Mouse (Mus musculus): ENCODE measurements around the gene Gcm1.

Gene Gcm1

GRCm38 (mm10) chr9:78051677-78052076 is at the start of gene Gcm1:
Gene Gcm1 (plus strand): TSS chr9:78051924.
- DNase-seq = no peak

GRCm38 (mm10) chr9:78003278-78003677 is 48.4 kb upstream of the Gcm1 start:
- no peak for DNase-seq

GRCm38 (mm10) chr9:78005481-78005880 is 46.2 kb upstream of the Gcm1 start:
- peak; percentile 26 to 60 for DNase-seq

- peak; percentile 91 to 94 for DNase-seq
These were observed 45.3 kb upstream of the Gcm1 start for GRCm38 (mm10) chr9:78006209-78007001.

GRCm38 (mm10) chr9:78009382-78009781 is 42.3 kb upstream of the Gcm1 start:
- DNase-seq = no peak

- no peak for DNase-seq
These were observed 41.5 kb upstream of the Gcm1 start for GRCm38 (mm10) chr9:78010187-78010586.

GRCm38 (mm10) chr9:78010707-78011106 is 41.0 kb upstream of the Gcm1 start:
- no peak for DNase-seq

GRCm38 (mm10) chr9:78012066-78012465 is 39.7 kb upstream of the Gcm1 start:
- no peak for DNase-seq

GRCm38 (mm10) chr9:78012681-78013080 is 39.0 kb upstream of the Gcm1 start:
- no peak for DNase-seq

- DNase-seq = no peak
These were observed 37.9 kb upstream of the Gcm1 start for GRCm38 (mm10) chr9:78013813-78014212.

GRCm38 (mm10) chr9:78015816-78016215 is 35.9 kb upstream of the Gcm1 start:
- no peak for DNase-seq

- no peak for DNase-seq
These were observed 35.4 kb upstream of the Gcm1 start for GRCm38 (mm10) chr9:78016288-78016687.

- DNase-seq = no peak
These were observed 30.5 kb upstream of the Gcm1 start for GRCm38 (mm10) chr9:78021256-78021655.

- DNase-seq = no peak
These were observed 29.4 kb upstream of the Gcm1 start for GRCm38 (mm10) chr9:78022187-78022945.

- DNase-seq = peak; percentile 77 to 82
These were observed 26.9 kb upstream of the Gcm1 start for GRCm38 (mm10) chr9:78024823-78025222.

GRCm38 (mm10) chr9:78027099-78027498 is 24.6 kb upstream of the Gcm1 start:
- no peak for DNase-seq

- no peak for DNase-seq
These were observed 20.8 kb upstream of the Gcm1 start for GRCm38 (mm10) chr9:78030835-78031456.

- DNase-seq = no peak
These were observed 18.8 kb upstream of the Gcm1 start for GRCm38 (mm10) chr9:78032930-78033329.

GRCm38 (mm10) chr9:78035296-78035695 is 16.4 kb upstream of the Gcm1 start:
- DNase-seq = no peak

- DNase-seq = no peak
These were observed 15.9 kb upstream of the Gcm1 start for GRCm38 (mm10) chr9:78035831-78036230.

- peak; percentile 74 to 81 for DNase-seq
These were observed 12.8 kb upstream of the Gcm1 start for GRCm38 (mm10) chr9:78038755-78039489.

- DNase-seq = no peak
These were observed 6.6 kb upstream of the Gcm1 start for GRCm38 (mm10) chr9:78045171-78045570.

- no peak for DNase-seq
These were observed 5.0 kb upstream of the Gcm1 start for GRCm38 (mm10) chr9:78046755-78047154.
